Mouse (Mus musculus) intestine, postnatal 0 days (tissue): ENCODE results near the gene Lrrc43. TPM values are rescaled to one million over a fixed set of nuclear protein-coding genes. Genes with fewer than 3 reads are reported as not detected.
A peak's percentile ranks its signal among the peaks of the same experiment; 100 is the strongest.

Source experiments
- ATAC-seq: fragments of 200-750 bp; cut with Nextera tagmentation; 2 replicates; pipeline ENCODE4 v1.8.0; 2017; ENCODE audit warnings: mild to moderate bottlenecking, moderate TSS enrichment, moderate library complexity
- H3K27ac ChIP-seq: fragments of 300-500 bp; sonication (generic); 2 replicates; pipeline ENCODE4 v1.5.1; 2014; ENCODE audit warnings: mild to moderate bottlenecking, low read depth, low read length, moderate library complexity
- H3K27me3 ChIP-seq: fragments of 300-500 bp; sonication (generic); replicated peaks from 2 replicates; pipeline ENCODE4 v1.6.1; 2014; ENCODE audit warnings: low read length, mixed read lengths; ENCODE audit not compliant: control insufficient read depth, insufficient read depth
- H3K36me3 ChIP-seq: fragments of 300-500 bp; sonication (generic); 2 replicates; pipeline ENCODE4 v1.6.1; 2014; ENCODE audit warnings: mild to moderate bottlenecking, moderate library complexity; ENCODE audit not compliant: control insufficient read depth, insufficient read depth
- H3K4me1 ChIP-seq: fragments of 300-500 bp; sonication (generic); replicated peaks from 2 replicates; pipeline ENCODE4 v1.6.1; 2014; ENCODE audit warnings: antibody characterized with exemption, low read length, mixed read lengths; ENCODE audit not compliant: control insufficient read depth, insufficient read depth
- H3K4me2 ChIP-seq: fragments of 300-500 bp; sonication (generic); replicated peaks from 2 replicates; pipeline ENCODE4 v1.6.1; 2014; ENCODE audit warnings: low read depth, mild to moderate bottlenecking, moderate library complexity
- H3K4me3 ChIP-seq: fragments of 300-500 bp; sonication (generic); 2 replicates; pipeline ENCODE4 v1.5.1; 2014; ENCODE audit warnings: low read depth, low read length
- H3K9ac ChIP-seq: fragments of 300-500 bp; sonication (generic); 2 replicates; pipeline ENCODE4 v1.6.1; 2014; ENCODE audit warnings: mild to moderate bottlenecking, low read depth, low read length
- H3K9me3 ChIP-seq: fragments of 300-500 bp; sonication (generic); 2 replicates; pipeline ENCODE4 v1.6.1; 2016; ENCODE audit warnings: mixed run types; ENCODE audit not compliant: control insufficient read depth
- CTCF ChIP-seq: sonication (generic); IDR thresholded peaks from 2 replicates; pipeline ENCODE4 v1.5.1; 2016; ENCODE audit warnings: low read depth, mild to moderate bottlenecking, control low read depth, antibody characterized with exemption, moderate library complexity
- WGBS: fragments of 180-500 bp; shearing (Covaris S2); extraction: QIAGEN DNeasy Blood & Tissue Kit; methylation state at CpG from one replicate; pipeline ENCODE4 v1.1.7; 2014; 5-methylcytosine and 5-hydroxymethylcytosine counted together
- polyA plus RNA-seq: library from polyadenylated mRNA; unstranded; fragments of >200 nt; fragmentation: Nextera tagmentation; extraction: Ambion mirVana; gene quantifications from 2 replicates; pipeline ENCODE4 v1.2.1, GENCODE M21; 2015

Gene Lrrc43
- not detected in 2 replicates for polyA plus RNA-seq

- H3K27ac ChIP-seq: no peak within 1 kb of the TSS
- H3K4me3 ChIP-seq: no peak within 1 kb of the TSS
- H3K4me2 ChIP-seq: 0 out of 2 replicates have a peak within 1 kb of the TSS, but pooled peaks have one; percentile 18
- H3K9ac ChIP-seq: no peak within 1 kb of the TSS
- no peaks in the 10 kb centered on the region for H3K9me3 ChIP-seq
- 9% methylated on average over 25 of the region's 25 CpGs for WGBS
- TF ChIP-seq CTCF: no peak
- no peaks in the 10 kb centered on the region for H3K4me1 ChIP-seq
- H3K27me3 ChIP-seq: no peaks in the 10 kb centered on the region
- H3K36me3 ChIP-seq: no peaks in the 10 kb centered on the region
- ATAC-seq: no peak
Observed at GRCm38 (mm10) chr5:123489112-123489785, at the start of gene Lrrc43, which contains the start of gene Il31. Lrrc43 (plus strand) TSS chr5:123489305. Il31 (minus strand) TSS chr5:123489489.

- no peak for TF ChIP-seq CTCF
- Histone ChIP-seq H3K9ac (no peak overlapping the region), H3K4me3 (no peak overlapping the region), H3K4me1 (0 out of 2 replicates have a peak, but pooled peaks cover 3% of the 10 kb centered on the region), H3K27me3 (no peaks in the 10 kb centered on the region), H3K27ac (no peak overlapping the region), H3K9me3 (no peaks in the 10 kb centered on the region), H3K4me2 (no peak overlapping the region), H3K36me3 (peaks cover 30% of the 10 kb centered on the region)
- no peak for ATAC-seq
- WGBS: 97% methylated on average over 1 of the region's 1 CpGs
Observed at GRCm38 (mm10) chr5:123439312-123439711, 49.8 kb upstream of the Lrrc43 start.

GRCm38 (mm10) chr5:123439941-123440340 lies 49.2 kb upstream of the Lrrc43 start:
- Histone ChIP-seq H3K9ac (no peak overlapping the region), H3K27me3 (no peaks in the 10 kb centered on the region), H3K36me3 (peaks cover 36% of the 10 kb centered on the region), H3K9me3 (no peaks in the 10 kb centered on the region), H3K4me2 (no peak overlapping the region), H3K4me1 (0 out of 2 replicates have a peak, but pooled peaks cover 3% of the 10 kb centered on the region), H3K4me3 (no peak overlapping the region), H3K27ac (no peak overlapping the region)
- TF ChIP-seq CTCF: peak; percentile 59
- no peak for ATAC-seq
- 83% methylated on average over 4 of the region's 4 CpGs for WGBS

- peaks cover 44% of the 10 kb centered on the region for H3K36me3 ChIP-seq
- TF ChIP-seq CTCF: peak; percentile 29
- H3K4me1 ChIP-seq: 0 out of 2 replicates have a peak, but pooled peaks cover 3% of the 10 kb centered on the region
- WGBS: 65% methylated on average over 4 of the region's 4 CpGs
- H3K9me3 ChIP-seq: no peaks in the 10 kb centered on the region
- no peak for ATAC-seq
- no peak overlapping the region for H3K9ac ChIP-seq
- no peak overlapping the region for H3K27ac ChIP-seq
- no peak overlapping the region for H3K4me2 ChIP-seq
- no peak overlapping the region for H3K4me3 ChIP-seq
- no peaks in the 10 kb centered on the region for H3K27me3 ChIP-seq
Observed at GRCm38 (mm10) chr5:123440664-123441063, 48.4 kb upstream of the Lrrc43 start.

- Histone ChIP-seq H3K9ac (no peak overlapping the region), H3K27ac (no peak overlapping the region), H3K4me1 (no peaks in the 10 kb centered on the region), H3K36me3 (peaks cover 54% of the 10 kb centered on the region), H3K9me3 (no peaks in the 10 kb centered on the region), H3K4me3 (no peak overlapping the region), H3K27me3 (no peaks in the 10 kb centered on the region), H3K4me2 (no peak overlapping the region)
- 91% methylated on average over 3 of the region's 3 CpGs for WGBS
- no peak for ATAC-seq
- no peak for TF ChIP-seq CTCF
Observed at GRCm38 (mm10) chr5:123442283-123442682, 46.8 kb upstream of the Lrrc43 start.

GRCm38 (mm10) chr5:123444069-123444468 lies 45.0 kb upstream of the Lrrc43 start:
- no peak overlapping the region for H3K4me3 ChIP-seq
- H3K36me3 ChIP-seq: peaks cover 69% of the 10 kb centered on the region

More at GRCm38 (mm10) chr5:123444069-123444468, 45.0 kb upstream of the Lrrc43 start:
- no peaks in the 10 kb centered on the region for H3K4me1 ChIP-seq
- H3K9me3 ChIP-seq: no peaks in the 10 kb centered on the region
- peak; percentile 90 for TF ChIP-seq CTCF
- 50% methylated on average over 4 of the region's 4 CpGs for WGBS
- no peaks in the 10 kb centered on the region for H3K27me3 ChIP-seq
- no peak for ATAC-seq
- no peak overlapping the region for H3K4me2 ChIP-seq
- no peak overlapping the region for H3K9ac ChIP-seq
- H3K27ac ChIP-seq: no peak overlapping the region
